Mouse (Mus musculus): ENCODE results near the gene Olfr381.
"Not testable (repeated sequence)": the region's sequence is repeated elsewhere in the genome, so short reads cannot be mapped to it uniquely, and the experiment has no call there.

Gene Olfr381

DNA sequence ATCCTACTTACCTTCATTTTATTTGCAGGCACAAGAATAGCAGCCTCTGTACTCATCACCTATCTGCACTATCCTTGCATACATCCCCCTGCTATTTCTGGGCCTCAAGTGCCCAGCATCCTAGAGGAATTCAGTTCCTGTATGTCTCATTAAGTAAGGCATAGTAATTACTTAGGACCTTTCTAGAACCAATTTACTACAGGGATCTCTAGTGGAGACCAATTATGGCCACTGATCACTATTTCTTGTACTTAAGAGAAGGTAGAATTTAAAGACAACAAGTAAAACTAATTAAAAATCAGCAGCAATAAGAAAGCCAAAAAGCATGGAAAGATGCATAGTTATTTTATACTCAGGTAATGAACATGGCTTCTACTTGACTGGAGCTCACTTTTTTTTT lies at the start of gene Olfr381:
Gene Olfr381 (minus strand): TSS at position 101 of the 400 bp plus-strand sequence.
- CTCF ChIA-PET, result no interaction called here

- CTCF ChIA-PET, result not testable (repeated sequence)
Measured at GRCm38 (mm10) chr11:73528971-73529370, 37.6 kb upstream of the Olfr381 start.

GRCm38 (mm10) chr11:73517097-73517496 lies 25.7 kb upstream of the Olfr381 start, which contains the start of gene Olfr382:
Olfr382 (minus strand) TSS chr11:73517197.
- CTCF ChIA-PET, result no interaction called here

DNA sequence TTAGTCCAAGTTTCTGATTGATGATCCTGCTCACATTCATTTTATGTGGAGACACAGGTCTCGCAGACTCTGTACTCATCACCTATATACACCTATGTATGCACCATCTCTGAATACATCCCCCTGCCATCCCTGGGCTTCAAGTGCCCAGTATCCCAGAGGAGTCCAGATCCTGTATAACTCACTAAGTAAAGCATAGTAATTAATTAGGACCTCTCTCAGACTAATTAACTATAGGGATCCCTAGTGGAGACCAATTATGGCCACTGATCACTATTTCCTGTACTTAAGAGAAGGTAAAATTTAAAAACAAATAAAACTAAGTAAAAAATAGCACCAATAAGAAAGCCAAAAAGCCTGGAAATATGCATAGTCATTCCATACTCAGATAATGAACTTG lies 34.0 kb downstream of the Olfr381 start, which contains the start of gene Olfr380:
Gene Olfr380 (minus strand): TSS at position 101 of the 400 bp plus-strand sequence.
- CTCF ChIA-PET, result no interaction called here

Data from spleen, embryonic (tissue).